In the genomic region with DNA sequence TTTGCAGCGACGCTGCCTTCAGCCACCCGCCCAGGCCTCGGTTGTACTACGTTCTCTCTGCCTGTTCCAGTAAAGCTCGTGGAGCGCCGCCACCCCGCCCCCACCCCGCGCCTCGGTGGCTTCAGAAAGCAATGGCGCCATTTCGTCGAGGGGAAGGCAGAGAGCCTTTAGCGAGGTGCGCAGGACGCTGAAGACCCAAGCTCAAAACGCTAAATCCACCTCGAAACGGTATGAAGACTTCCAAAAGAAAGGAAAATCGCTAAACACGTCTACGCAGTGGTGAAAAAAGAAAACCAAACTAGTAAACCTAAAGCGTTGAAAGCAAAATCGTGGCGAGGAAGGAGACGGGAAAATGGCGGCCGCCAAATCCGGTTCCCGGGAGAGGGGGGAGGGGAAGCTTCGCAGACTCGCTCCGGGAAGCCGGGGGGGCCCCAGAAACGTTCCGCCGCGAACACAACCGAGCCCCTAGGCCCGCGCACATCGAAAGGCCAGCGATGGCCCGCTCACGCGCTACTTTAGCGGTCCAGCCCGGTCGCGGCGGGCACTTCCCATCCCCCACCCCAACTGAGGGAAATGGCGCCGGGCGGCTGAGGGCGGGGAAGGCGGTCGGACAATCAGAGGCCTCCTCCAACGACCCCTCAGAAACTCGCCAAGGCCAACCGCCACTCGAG, we compare ENCODE assay signal across 8 mouse cellular contexts. TPM values are rescaled to one million over a fixed set of nuclear protein-coding genes. Genes with fewer than 3 reads are reported as not detected.
A peak's percentile ranks its signal among the peaks of the same experiment; 100 is the strongest.
DNase-seq lines count a peak whose midpoint lies in the region; ATAC-seq lines count a peak whose summit lies in the region.

No protein-coding gene starts in this region.

- ATAC-seq in hindbrain, embryonic 16.5 days, result peak; percentile 18; the same call in 1 of the 2 replicates

- peaks cover 37% of the 10 kb centered on the region for H3K4me1 ChIP-seq in hindbrain, embryonic 16.5 days (ENCODE audit: control insufficient read depth, insufficient read depth, low read depth, low read length)

- peak overlapping the region; percentile 80 for H3K9ac ChIP-seq in hindbrain, embryonic 16.5 days (ENCODE audit: low read depth, low read length)

- H3K4me3 ChIP-seq in hindbrain, embryonic 16.5 days (ENCODE audit: low read length), result peak overlapping the region; percentile 54

- peak overlapping the region; percentile 100 for H3K27ac ChIP-seq in hindbrain, embryonic 16.5 days (ENCODE audit: low read depth, low read length)

- H3K9me3 ChIP-seq in hindbrain, embryonic 16.5 days (ENCODE audit: control insufficient read depth, low read length), result no peaks in the 10 kb centered on the region

- WGBS in hindbrain, embryonic 16.5 days, result under 1% methylated on average over 63 of the region's 63 CpGs

- no peaks in the 10 kb centered on the region for H3K27me3 ChIP-seq in hindbrain, embryonic 16.5 days (replicated peaks; ENCODE audit: control insufficient read depth, insufficient read depth, low read length)

- H3K4me2 ChIP-seq in hindbrain, embryonic 16.5 days (ENCODE audit: low read length), result peak overlapping the region; percentile 65

- H3K36me3 ChIP-seq in hindbrain, embryonic 16.5 days (ENCODE audit: control insufficient read depth, insufficient read depth, low read length), result peaks cover 13% of the 10 kb centered on the region

- DNase-seq in T-cell, adult 2 months (ENCODE audit: low spot score), result peak; percentile 66
- DNase-seq in cerebellum, postnatal 4 days (ENCODE audit: low spot score in 2 of 2), result peak; percentile 52 to 79
- DNase-seq in gastrocnemius, adult 18-20 months (ENCODE audit: low spot score), result peak; percentile 78
- DNase-seq in left cerebral cortex, adult 18-20 months (ENCODE audit: low spot score in 2 of 2), result peak; percentile 67 to 74
- DNase-seq in lung, postnatal 4 days, result peak; percentile 77 to 84
- peak; percentile 77 for DNase-seq in retina, postnatal 7 days (ENCODE audit: low read depth, low spot score)
- peak; percentile 59 to 79 for DNase-seq in urinary bladder, adult 18-20 months (ENCODE audit: low spot score in 2 of 2)

RNA-seq across cellular contexts. Expression of a gene that starts 0.7 kb away (rescaled TPM):
- 100 to 1,000 TPM; 309 to 353 TPM for total RNA-seq in gastrocnemius, adult 18-20 months (2021)
- 1,209 and 1,220 TPM in 2 replicates for polyA plus RNA-seq in hindbrain, embryonic 16.5 days (2015; fragmentation: Nextera tagmentation; extraction: Ambion mirVana)
- total RNA-seq in left cerebral cortex, adult 18-20 months (2021), result 100 to 1,000 TPM; 436 to 466 TPM

RNA-seq across cellular contexts. Expression of a gene that starts 1.1 kb away (rescaled TPM):
- 10 to 100 TPM; 37.8 to 43.8 TPM for total RNA-seq in gastrocnemius, adult 18-20 months (2021)
- 309 and 335 TPM in 2 replicates for polyA plus RNA-seq in hindbrain, embryonic 16.5 days (2015; fragmentation: Nextera tagmentation; extraction: Ambion mirVana)
- 100 to 1,000 TPM; 130 to 132 TPM for total RNA-seq in left cerebral cortex, adult 18-20 months (2021)

RNA-seq across cellular contexts. Expression of a gene that starts 36.6 kb away (rescaled TPM):
- total RNA-seq in gastrocnemius, adult 18-20 months (2021), result not detected
- 6.0 and 6.6 TPM in 2 replicates for polyA plus RNA-seq in hindbrain, embryonic 16.5 days (2015; fragmentation: Nextera tagmentation; extraction: Ambion mirVana)
- total RNA-seq in left cerebral cortex, adult 18-20 months (2021), result 1 to 10 TPM; 1.8 to 1.9 TPM

RNA-seq across cellular contexts. Expression of a gene that starts 54.7 kb away (rescaled TPM):
- 1 to 10 TPM; 6.5 to 8.2 TPM for total RNA-seq in gastrocnemius, adult 18-20 months (2021)
- 65.9 and 76.2 TPM in 2 replicates for polyA plus RNA-seq in hindbrain, embryonic 16.5 days (2015; fragmentation: Nextera tagmentation; extraction: Ambion mirVana)
- 100 to 1,000 TPM; 104 to 111 TPM for total RNA-seq in left cerebral cortex, adult 18-20 months (2021)

Comparison
In these comparisons a context has a peak if more than half of its experiments do, and no peak if none do; other contexts are left out.
1. Peak in every context shown above with its lines: DNase-seq, ATAC-seq, H3K4me3 ChIP-seq and H3K27ac ChIP-seq.